Mouse (Mus musculus): ENCODE results near the gene Trappc3l. TPM values are rescaled to one million over a fixed set of nuclear protein-coding genes. Genes with fewer than 3 reads are reported as not detected.

Trappc3l gene
- polyA plus RNA-seq, 1 experiment from 2014 or later = not detected

- no peak overlapping the region for H3K4me3 ChIP-seq (replicated peaks)
- no peak overlapping the region for H3K9ac ChIP-seq
- ATAC-seq (ENCODE audit: low read depth) (no peak), DNase-seq (no peak)
- H3K4me1 ChIP-seq (replicated peaks) = no peaks in the 10 kb centered on the region
- no peaks in the 10 kb centered on the region for H3K27me3 ChIP-seq
- 40% methylated on average over 6 of the region's 6 CpGs for WGBS (ENCODE audit: insufficient replicate concordance)
- H3K4me2 ChIP-seq = no peak overlapping the region
- H3K36me3 ChIP-seq = no peaks in the 10 kb centered on the region
- H3K27ac ChIP-seq = no peak overlapping the region
- H3K9me3 ChIP-seq (replicated peaks) = no peaks in the 10 kb centered on the region
Observed at GRCm38 (mm10) chr10:34138027-34138426, 100.6 kb downstream of the Trappc3l start.

GRCm38 (mm10) chr10:34139768-34140167 is 102.4 kb downstream of the Trappc3l start:
- 55% methylated on average over 4 of the region's 4 CpGs for WGBS (ENCODE audit: insufficient replicate concordance)
- Histone ChIP-seq H3K4me1 (replicated peaks) (no peaks in the 10 kb centered on the region), H3K4me2 (no peak overlapping the region), H3K9me3 (replicated peaks) (no peaks in the 10 kb centered on the region), H3K27me3 (no peaks in the 10 kb centered on the region), H3K36me3 (no peaks in the 10 kb centered on the region), H3K27ac (no peak overlapping the region), H3K9ac (no peak overlapping the region), H3K4me3 (replicated peaks) (no peak overlapping the region)
- DNase-seq (no peak), ATAC-seq (ENCODE audit: low read depth) (no peak)

- no peaks in the 10 kb centered on the region for H3K4me1 ChIP-seq (replicated peaks)
- no peak overlapping the region for H3K4me3 ChIP-seq (replicated peaks)
- ATAC-seq (ENCODE audit: low read depth) = no peak
- H3K36me3 ChIP-seq = no peaks in the 10 kb centered on the region
- H3K27me3 ChIP-seq = no peaks in the 10 kb centered on the region
- H3K4me2 ChIP-seq = no peak overlapping the region
- WGBS (ENCODE audit: insufficient replicate concordance) = 50% methylated on average over 2 of the region's 2 CpGs
- no peaks in the 10 kb centered on the region for H3K9me3 ChIP-seq (replicated peaks)
- H3K27ac ChIP-seq = no peak overlapping the region
- DNase-seq = no peak
- H3K9ac ChIP-seq = no peak overlapping the region
Observed at GRCm38 (mm10) chr10:34141693-34142092, 104.3 kb downstream of the Trappc3l start.

GRCm38 (mm10) chr10:34149772-34150171 is 112.4 kb downstream of the Trappc3l start:
- Histone ChIP-seq H3K27ac (no peak overlapping the region), H3K27me3 (no peaks in the 10 kb centered on the region), H3K4me2 (no peak overlapping the region), H3K9me3 (replicated peaks) (no peaks in the 10 kb centered on the region), H3K4me1 (replicated peaks) (no peaks in the 10 kb centered on the region), H3K36me3 (no peaks in the 10 kb centered on the region), H3K4me3 (replicated peaks) (no peak overlapping the region), H3K9ac (no peak overlapping the region)
- ATAC-seq (ENCODE audit: low read depth) = no peak
- DNase-seq = no peak
- WGBS (ENCODE audit: insufficient replicate concordance) = 61% methylated on average over 3 of the region's 3 CpGs

- WGBS (ENCODE audit: insufficient replicate concordance) = 68% methylated on average over 6 of the region's 6 CpGs
- Histone ChIP-seq H3K4me1 (replicated peaks) (no peaks in the 10 kb centered on the region), H3K27me3 (no peaks in the 10 kb centered on the region), H3K9me3 (replicated peaks) (no peaks in the 10 kb centered on the region), H3K9ac (no peak overlapping the region), H3K36me3 (no peaks in the 10 kb centered on the region), H3K4me2 (no peak overlapping the region), H3K4me3 (replicated peaks) (no peak overlapping the region), H3K27ac (no peak overlapping the region)
- ATAC-seq (ENCODE audit: low read depth) = no peak
- no peak for DNase-seq
Observed at GRCm38 (mm10) chr10:34150454-34150853, 113.1 kb downstream of the Trappc3l start.

GRCm38 (mm10) chr10:34151827-34152226 is 114.4 kb downstream of the Trappc3l start:
- ATAC-seq (ENCODE audit: low read depth) (no peak), DNase-seq (no peak)
- Histone ChIP-seq H3K27ac (no peak overlapping the region), H3K4me3 (replicated peaks) (no peak overlapping the region), H3K9ac (no peak overlapping the region), H3K9me3 (replicated peaks) (no peaks in the 10 kb centered on the region), H3K27me3 (no peaks in the 10 kb centered on the region), H3K4me1 (replicated peaks) (no peaks in the 10 kb centered on the region), H3K36me3 (no peaks in the 10 kb centered on the region), H3K4me2 (no peak overlapping the region)
- 47% methylated on average over 3 of the region's 3 CpGs for WGBS (ENCODE audit: insufficient replicate concordance)

GRCm38 (mm10) chr10:34155796-34156554 is 118.6 kb downstream of the Trappc3l start:
- H3K36me3 ChIP-seq = no peaks in the 10 kb centered on the region
- H3K27ac ChIP-seq = no peak overlapping the region
- H3K4me3 ChIP-seq (replicated peaks) = no peak overlapping the region
- no peaks in the 10 kb centered on the region for H3K4me1 ChIP-seq (replicated peaks)
- WGBS (ENCODE audit: insufficient replicate concordance) = 67% methylated on average over 12 of the region's 12 CpGs
- no peak overlapping the region for H3K9ac ChIP-seq
- DNase-seq (no peak), ATAC-seq (ENCODE audit: low read depth) (no peak)
- H3K27me3 ChIP-seq = no peaks in the 10 kb centered on the region
- no peaks in the 10 kb centered on the region for H3K9me3 ChIP-seq (replicated peaks)
- H3K4me2 ChIP-seq = no peak overlapping the region

Other genes starting within 250 kb of the Trappc3l start
- gene Sult3a1, start 179.9 kb upstream of the Trappc3l start, polyA plus RNA-seq (2015; fragmentation: Nextera tagmentation; extraction: Ambion mirVana) = not detected in 2 replicates
- not detected in 2 replicates for gene Rsph4a, start 132.5 kb upstream of the Trappc3l start, polyA plus RNA-seq (2015; fragmentation: Nextera tagmentation; extraction: Ambion mirVana)
- gene Zup1, start 86.3 kb upstream of the Trappc3l start, polyA plus RNA-seq (2015; fragmentation: Nextera tagmentation; extraction: Ambion mirVana) = 7.8 and 9.3 TPM in 2 replicates
- 72.8 and 84.5 TPM in 2 replicates for gene Rwdd1, start 18.0 kb upstream of the Trappc3l start, polyA plus RNA-seq (2015; fragmentation: Nextera tagmentation; extraction: Ambion mirVana)
- not detected in 2 replicates for gene Calhm4, start 6.7 kb downstream of the Trappc3l start, polyA plus RNA-seq (2015; fragmentation: Nextera tagmentation; extraction: Ambion mirVana)
- 0.02 and 0.05 TPM in 2 replicates for gene Calhm5, start 58.9 kb downstream of the Trappc3l start, polyA plus RNA-seq (2015; fragmentation: Nextera tagmentation; extraction: Ambion mirVana)
- 1.4 and 1.6 TPM in 2 replicates for gene Calhm6, start 90.4 kb downstream of the Trappc3l start, polyA plus RNA-seq (2015; fragmentation: Nextera tagmentation; extraction: Ambion mirVana)
- 6.0 and 7.9 TPM in 2 replicates for gene Dse, start 170.1 kb downstream of the Trappc3l start, polyA plus RNA-seq (2015; fragmentation: Nextera tagmentation; extraction: Ambion mirVana)
- gene Tspyl1, start 244.6 kb downstream of the Trappc3l start, polyA plus RNA-seq (2015; fragmentation: Nextera tagmentation; extraction: Ambion mirVana) = 29.0 and 34.6 TPM in 2 replicates